Mouse (Mus musculus): ENCODE measurements around the gene Anxa2.

Anxa2 gene

DNA sequence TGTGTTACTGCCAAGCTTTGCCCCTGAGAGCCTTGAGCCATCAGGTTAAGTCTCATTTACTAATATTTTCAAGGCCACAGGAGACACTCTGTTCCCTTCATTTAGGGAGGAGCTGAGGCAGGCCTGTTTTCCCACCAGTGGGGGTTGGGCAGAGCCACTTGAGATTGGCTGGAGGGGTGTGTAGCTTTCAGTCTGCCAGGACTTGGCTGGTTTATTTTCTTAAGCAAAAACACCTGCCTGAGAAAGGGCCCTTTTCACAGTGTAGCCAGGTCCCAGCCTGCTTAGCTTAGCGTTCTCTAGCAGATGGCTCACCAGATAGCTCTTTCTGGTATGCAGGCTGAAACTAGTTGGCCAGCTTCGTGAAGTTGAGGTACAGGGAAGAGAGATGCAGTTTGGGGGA, 5.6 kb downstream of the Anxa2 start:
- DNase-seq (ENCODE audit: extremely low spot score, low read depth, low spot score): peak; percentile 53

DNA sequence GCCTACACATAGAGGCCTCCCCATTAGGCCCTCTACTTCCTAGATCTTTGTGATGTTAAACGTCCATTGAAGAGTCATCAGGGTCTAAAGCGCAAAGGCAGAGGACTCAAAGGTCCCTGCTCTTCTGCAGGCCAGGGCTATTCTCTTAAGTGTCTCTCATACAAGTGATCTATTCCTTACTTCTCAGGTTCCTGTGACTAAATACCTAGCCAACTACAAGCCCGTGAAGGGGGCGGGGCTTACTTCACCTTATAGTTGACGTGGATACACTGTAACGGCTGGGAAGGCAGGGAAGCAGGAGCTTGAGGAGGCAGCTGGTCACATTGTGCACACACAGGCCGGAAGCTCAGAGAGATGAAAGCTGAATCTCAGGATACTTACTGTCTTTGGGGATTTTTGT, 6.5 kb downstream of the Anxa2 start:
- no peak for DNase-seq (ENCODE audit: extremely low spot score, low read depth, low spot score)

DNA sequence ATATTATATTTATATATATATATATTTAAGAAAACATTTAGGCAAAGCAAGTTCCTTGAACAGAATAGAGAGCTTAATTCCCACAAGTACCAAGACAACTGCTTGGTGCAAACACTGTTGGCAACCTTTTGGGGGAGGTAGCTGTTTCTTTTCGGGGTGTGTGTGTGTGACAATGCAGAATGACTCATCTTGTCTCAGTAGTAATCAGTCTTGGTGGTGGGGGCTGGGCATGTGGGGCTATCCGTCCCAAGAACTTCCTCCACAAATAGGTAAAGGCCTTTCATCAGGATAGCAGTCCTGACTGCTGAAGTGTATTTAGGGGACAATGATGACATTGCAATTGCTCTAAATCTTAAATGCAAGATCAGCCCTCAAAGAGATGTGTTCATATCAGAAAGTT, 9.6 kb downstream of the Anxa2 start:
- no peak for DNase-seq (ENCODE audit: extremely low spot score, low read depth, low spot score)

DNA sequence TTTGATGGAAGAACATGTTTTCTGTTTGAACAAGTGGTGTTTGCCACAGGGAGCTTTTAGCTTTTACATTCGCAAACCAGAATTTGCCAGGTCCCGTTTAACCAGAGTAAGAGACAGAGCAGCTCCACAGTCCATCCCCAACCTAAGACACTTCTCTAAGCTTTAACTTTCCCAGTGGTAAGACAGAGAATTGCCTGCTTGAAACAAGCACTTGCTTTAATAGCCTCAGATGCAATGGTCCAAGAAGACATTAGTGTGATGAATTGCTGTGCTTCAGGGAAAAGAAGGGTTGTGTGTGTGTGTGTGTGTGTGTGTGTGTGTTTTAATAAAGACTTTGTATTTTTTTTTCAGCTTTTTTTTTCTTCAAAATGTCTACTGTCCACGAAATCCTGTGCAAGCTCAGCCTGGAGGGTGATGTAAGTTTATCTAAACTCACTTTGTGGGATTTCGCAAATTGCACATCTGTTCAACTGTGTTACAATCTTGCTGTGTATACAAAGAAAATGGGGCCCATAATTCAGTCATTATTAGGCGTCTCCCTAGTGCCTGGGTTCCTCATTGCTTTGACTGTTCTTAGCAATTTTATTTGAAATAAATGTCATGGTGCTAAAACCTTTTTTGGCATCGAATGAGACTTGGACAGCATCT, 10.8 kb downstream of the Anxa2 start:
- no peak for DNase-seq (ENCODE audit: extremely low spot score, low read depth, low spot score)

DNA sequence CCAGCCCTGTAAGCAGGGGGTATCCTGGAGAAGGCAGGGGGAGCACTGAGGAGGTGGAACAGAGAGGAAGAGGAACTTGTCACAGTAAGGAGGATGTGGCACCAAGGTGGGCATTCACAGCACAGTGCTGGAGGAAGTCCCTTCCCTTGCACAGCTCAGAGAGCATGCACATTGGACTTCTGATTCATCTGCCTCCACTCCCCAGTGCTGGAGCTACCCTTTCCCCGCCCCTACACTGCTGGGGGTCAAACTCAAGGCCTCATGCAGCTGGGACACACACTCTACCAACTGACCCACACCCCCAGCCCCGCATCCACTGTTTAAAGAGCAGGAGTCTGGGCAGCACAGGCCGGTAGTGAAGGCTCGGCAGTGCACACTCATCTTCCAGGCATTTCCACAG, 12.7 kb downstream of the Anxa2 start:
- DNase-seq (ENCODE audit: extremely low spot score, low read depth, low spot score): no peak

DNA sequence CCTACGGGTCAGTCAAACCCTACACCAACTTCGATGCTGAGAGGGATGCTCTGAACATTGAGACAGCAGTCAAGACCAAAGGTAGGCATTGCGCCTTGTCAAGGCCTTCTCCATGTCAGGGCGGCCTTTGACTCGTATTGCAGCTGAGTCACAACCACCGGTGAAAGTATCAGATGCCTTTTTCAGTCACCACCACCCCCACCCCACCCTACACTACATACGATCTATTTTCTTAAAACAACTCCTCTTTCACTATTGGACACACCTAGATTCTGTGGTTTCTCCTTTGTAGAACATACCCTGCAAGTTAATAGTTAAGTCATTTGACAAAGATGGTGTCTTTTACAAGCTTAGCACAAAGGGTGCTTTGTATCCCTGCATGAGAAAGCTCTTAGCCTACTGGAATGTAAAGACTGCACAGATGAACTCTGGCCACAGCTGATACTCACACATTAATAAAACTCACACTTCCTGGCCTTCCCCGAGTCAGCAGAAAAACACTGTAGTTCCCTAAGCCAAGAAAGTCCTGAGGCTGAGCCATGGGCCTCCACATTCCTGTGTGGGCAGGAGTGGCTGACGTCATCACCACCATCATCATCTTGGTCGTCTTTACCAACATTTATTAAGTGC, 14.0 kb downstream of the Anxa2 start:
- no peak for DNase-seq (ENCODE audit: extremely low spot score, low read depth, low spot score)

DNA sequence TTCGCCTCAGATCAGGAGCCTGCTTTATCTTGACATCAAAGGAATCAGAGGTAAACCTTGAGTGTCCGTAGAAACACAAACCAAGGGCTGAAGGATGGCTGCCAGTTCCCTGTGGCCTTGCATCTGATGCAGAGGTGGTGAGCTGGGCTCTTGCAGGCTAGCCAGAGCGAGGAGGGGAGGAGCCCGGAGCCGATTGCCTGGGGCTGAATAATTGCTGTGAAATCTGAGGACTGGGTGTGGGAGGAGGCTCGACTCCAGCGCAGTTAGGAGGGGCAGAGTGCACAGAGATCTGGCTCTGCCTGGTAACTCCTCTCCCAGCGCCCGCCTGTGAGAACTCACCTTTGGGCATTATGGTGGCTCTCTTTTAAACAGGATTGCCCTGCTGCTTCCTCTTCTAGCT, 15.6 kb downstream of the Anxa2 start:
- DNase-seq (ENCODE audit: extremely low spot score, low read depth, low spot score): no peak

DNA sequence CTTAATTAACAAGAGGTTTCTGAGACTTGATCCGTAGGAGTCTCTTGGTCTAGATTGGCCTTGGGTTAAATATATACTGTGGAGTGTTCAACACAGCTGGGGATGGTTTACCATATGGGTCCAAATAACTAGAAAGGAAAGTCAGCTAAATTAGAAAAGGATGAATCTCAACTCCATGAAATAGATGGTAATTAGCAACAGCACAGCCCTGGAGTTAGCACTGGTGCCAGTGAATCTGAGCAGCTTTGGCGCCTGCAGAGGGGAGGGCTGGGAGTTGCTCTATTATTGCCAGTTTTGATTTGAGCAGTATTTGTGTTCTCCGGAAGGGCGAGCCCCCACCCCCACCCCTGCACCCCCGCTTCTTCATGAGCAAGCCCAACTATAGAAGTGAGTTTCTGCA, 16.9 kb downstream of the Anxa2 start:
- no peak for DNase-seq (ENCODE audit: extremely low spot score, low read depth, low spot score)

DNA sequence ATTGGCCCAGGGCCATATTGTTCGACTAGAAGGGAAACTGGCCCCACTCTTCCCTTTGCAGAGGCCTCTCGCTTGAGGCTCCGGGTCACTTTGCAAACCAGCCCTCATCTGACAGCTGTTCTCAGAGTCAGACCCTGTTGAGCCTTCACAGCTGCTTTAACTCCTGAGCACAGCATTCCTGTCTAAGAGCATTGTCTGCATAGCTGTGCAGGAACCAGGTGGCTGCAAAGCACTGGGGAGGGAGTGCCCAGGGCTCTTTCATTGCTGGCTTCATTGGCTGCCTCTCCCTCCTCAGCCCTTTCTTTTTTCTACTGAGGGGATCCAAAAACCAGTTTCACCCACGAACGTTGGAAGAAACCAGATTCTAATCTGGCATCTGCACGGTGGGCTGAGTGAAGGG, 17.5 kb downstream of the Anxa2 start:
- DNase-seq (ENCODE audit: extremely low spot score, low read depth, low spot score): no peak

DNA sequence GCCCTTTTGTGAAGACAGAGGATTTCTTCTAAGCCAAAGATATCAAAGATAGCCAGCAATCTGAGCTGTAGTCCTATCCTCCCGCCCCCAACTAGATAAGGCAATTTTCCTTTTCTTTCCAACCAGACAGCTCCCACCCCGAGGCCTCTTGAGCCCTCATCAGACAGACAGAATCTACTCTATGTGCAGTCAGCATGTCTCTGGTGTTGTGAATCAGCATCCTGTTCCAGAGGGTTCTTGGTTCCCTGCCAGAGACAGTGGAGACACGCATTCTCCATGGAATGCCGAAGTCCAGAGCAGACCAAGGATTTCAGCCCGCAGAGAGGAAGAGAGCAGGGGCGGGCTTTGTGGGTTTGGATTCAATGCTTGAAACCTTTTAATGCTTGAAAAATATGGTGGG, 19.3 kb downstream of the Anxa2 start:
- no peak for DNase-seq (ENCODE audit: extremely low spot score, low read depth, low spot score)

DNA sequence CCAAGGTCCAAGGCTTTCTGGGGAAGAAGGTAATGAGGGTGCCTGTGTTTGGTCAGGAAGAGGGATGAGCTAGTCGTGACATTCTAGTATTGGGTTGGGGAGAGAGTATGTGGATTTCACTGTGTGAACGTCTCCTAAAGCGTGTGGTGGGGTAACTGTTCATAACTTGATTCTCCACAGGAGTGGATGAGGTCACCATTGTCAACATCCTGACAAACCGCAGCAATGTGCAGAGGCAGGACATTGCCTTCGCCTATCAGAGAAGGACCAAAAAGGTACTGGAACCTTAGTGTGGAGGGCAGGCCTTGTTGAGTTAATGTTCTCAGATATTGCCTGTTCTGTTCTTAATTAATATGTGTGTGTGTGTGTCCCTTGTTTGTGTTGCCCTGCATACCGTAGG, 22.5 kb downstream of the Anxa2 start:
- no peak for DNase-seq (ENCODE audit: extremely low spot score, low read depth, low spot score)

DNA sequence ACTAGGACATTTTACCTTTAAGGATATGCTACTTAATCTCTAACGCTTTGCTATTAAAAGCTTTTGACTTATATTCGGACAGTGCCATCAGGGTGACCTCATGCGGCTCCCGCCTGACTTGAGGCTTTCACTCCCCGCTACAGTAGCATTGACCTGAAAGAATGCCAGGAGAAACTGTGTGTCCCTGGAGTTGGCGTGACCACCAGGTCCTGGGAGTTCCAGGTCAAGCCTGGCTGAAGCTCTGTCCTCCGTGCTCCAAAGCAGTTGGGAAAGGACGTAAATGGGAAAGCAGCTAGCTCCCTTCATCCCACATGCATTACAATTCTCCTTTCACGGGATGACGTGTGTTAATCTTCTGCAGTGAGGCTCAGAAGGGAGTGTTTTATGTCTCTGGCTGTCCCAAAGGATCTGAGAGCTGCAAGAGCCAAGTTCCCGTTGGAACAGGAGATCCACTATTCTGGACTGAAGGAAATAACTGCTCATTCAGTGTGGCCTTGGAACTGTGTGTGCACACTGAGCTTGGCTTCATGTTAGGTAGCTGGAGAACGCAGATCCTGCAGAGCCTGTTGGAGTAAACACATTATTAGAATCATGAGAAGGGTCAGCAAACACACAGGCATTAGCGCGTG, 23.9 kb downstream of the Anxa2 start:
- no peak for DNase-seq (ENCODE audit: extremely low spot score, low read depth, low spot score)

DNA sequence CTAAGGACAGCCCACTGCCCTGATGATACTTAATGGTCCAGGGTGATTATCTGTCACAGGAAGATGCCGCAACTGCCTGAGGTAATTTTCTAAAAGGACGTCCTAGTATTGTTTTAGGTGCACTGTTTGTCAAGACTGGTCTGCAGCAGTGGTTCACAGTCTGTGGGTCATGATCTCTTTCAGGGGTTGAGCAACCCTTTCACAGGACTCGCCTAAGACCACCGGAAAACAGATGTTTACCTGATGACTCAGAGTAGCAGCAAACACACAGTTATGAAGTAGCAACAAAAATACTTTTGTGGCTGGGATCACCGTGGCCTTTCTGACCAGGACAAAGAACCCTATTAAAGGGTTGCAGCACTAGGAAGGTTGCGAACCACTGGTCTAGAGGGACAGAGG, 24.4 kb downstream of the Anxa2 start:
- DNase-seq (ENCODE audit: extremely low spot score, low read depth, low spot score): no peak

DNA sequence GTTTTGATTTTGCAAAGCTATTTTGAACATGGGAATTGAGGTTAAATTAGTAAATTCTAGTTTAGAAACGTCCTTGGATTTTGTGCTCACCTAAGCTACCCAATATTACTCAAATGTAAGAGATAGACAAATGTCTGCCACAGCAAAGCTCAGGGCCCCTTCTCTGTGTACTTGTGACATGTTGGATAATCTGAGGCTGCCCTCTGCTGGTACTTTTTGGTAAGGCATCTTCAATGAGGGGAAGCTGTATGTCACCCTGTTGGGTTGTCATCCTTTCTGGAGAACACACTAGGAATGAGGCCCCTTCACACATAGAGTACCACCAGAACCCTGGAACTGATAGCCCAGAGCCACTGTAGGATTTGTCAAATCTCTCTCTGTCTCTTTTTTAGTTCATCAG, 26.9 kb downstream of the Anxa2 start:
- DNase-seq (ENCODE audit: extremely low spot score, low read depth, low spot score): peak; percentile 79

DNA sequence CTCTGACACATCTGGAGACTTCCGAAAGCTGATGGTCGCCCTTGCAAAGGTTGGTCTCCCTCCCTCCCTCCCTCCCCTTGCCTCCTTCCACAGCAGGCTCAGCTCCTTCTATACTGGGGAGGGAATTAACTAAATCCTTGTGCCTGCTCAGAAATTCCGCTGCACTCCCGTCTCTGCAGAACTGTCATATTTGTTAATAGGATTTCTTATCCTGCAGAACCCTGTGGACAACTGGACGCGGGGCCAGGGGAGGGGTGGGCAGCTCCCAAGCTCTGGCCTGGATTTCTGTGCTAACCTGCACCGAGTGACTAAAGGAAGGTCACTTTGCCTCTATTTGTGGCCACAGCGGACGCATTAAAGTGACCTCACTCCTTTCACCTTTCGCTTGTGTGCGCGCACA, 30.4 kb downstream of the Anxa2 start:
- no peak for DNase-seq (ENCODE audit: extremely low spot score, low read depth, low spot score)

DNA sequence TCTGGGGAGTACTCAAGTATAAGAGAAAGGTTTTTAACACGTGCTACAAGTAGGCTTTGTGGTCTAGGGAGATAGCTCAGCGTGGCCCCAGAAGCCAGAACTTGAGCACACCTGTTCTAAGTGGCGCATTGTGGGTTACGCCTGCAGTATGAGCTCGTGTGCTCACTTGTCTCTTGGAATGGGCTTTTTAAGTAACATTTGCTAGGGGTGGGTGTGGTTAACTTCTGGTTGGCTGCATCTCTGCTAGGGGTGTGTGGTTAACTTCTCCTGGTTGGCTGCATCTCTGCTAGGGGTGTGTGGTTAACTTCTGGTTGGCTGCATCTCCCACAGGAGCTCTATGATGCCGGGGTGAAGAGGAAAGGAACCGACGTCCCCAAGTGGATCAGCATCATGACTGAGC, 32.7 kb downstream of the Anxa2 start:
- DNase-seq (ENCODE audit: extremely low spot score, low read depth, low spot score): no peak

DNA sequence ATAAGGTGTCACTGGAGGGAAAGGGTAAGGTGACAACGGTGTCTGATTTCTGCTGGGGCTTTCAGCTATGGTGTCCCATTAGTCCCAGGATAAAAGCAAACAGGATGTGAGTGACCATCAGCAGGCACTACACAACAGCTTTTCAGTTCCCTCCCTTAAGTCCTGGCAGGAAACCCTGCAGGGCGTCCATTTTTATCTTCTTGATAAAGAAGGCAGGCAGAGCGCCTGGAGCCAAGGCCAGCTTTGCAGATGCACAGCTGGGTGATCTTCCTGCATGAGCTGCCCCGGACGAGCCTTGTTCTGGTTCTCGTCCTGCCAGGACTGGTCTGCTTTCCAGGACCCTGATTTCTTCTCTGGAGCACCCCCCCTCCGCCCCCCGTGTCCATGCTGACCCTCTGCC, 35.1 kb downstream of the Anxa2 start:
- no peak for DNase-seq (ENCODE audit: extremely low spot score, low read depth, low spot score)

DNA sequence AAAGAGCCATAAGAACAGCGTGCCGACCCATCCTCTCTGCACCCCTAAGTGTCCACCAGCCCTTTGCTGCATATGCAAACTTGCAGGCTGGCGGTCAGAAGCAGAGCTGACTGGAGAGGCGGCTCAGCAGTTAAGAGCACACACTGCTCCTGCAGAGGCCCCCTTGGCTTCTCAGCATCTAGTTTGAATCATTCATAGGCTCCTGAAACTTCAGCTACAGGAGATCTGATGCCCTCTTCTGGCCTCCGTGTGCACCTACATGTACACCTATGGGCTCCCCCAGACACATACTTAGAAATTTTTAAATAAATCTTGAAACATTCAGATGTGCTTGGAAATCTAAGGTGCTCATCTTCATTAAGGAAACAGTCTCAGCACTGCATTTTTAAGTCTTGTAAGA, 35.6 kb downstream of the Anxa2 start:
- no peak for DNase-seq (ENCODE audit: extremely low spot score, low read depth, low spot score)

DNA sequence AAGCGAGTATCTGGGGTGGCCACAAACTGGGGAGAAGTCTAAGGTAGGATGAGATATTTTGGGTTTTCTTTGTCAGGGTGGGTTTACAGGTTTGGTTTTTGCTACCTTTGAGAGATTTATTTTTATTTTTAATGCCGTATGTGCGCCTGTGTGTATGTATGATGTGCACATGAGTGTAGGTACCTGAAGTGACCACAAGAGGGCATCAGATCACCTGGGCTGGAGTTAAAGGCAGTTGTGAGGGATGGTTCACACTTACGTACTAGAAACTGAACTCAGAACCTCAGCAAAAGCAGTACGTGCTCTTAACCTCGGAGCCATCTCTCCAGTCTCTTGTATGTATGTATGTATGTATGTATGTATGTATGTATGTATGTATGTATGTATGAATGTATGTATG, 39.4 kb downstream of the Anxa2 start:
- no peak for DNase-seq (ENCODE audit: extremely low spot score, low read depth, low spot score)

DNA sequence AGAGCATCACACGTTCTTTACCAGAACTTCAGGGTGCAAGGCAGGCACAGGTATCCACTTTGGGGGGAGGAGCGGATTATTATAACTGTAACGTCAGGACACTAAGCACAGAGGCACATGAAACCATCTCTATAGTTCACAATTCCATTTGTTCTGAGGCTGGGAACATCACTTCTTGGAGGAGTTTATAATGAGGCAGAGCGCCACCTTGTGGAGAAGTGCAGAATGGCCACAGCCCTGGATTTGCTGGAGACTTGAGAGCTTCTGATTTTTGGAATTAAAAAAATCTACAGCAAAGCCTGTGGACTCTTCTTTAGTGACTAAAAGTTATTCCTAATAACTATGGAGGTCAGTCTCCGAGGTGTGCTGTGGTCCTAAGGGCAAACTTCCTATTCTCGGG, 49.1 kb downstream of the Anxa2 start:
- DNase-seq (ENCODE audit: extremely low spot score, low read depth, low spot score): peak; percentile 52

DNA sequence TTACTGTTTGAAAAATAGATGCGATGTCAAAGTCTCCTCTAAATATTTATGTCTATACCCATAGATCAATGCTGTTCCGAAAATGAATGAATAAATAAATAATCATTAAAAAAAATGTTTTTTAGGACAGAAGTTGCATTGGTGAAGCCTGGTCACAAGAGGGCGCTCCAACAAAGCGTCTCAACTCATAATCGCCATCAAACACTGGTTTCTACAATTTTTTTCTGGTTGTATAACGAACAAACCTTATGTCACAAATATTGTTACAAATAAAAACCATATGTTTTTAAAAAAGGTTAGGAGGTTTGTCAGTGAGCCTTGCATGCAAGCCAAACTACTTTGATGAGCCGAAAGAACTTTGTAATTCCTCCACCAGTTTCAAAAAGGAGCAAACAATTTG, 52.2 kb downstream of the Anxa2 start:
- no peak for DNase-seq (ENCODE audit: extremely low spot score, low read depth, low spot score)

DNA sequence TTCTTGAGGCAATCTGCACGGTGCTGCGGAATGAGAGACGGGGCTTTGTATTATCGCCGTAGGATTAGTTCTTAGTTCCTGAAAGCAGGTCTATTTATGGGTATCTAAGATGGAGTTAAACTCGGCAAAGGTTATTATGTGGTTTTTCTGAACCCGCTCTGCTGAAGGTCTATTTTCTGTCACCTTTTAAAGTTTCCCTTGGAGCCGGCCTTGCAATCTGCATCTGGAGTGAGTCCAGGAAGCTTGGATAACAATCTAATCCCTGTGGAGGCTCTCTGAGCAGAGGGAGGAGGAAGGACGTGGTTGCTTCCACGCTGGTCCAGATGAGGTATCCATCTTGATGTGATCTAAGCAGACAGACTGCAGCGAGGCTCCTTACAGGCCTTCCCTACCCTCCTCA, 53.8 kb downstream of the Anxa2 start:
- DNase-seq (ENCODE audit: extremely low spot score, low read depth, low spot score): no peak

DNA sequence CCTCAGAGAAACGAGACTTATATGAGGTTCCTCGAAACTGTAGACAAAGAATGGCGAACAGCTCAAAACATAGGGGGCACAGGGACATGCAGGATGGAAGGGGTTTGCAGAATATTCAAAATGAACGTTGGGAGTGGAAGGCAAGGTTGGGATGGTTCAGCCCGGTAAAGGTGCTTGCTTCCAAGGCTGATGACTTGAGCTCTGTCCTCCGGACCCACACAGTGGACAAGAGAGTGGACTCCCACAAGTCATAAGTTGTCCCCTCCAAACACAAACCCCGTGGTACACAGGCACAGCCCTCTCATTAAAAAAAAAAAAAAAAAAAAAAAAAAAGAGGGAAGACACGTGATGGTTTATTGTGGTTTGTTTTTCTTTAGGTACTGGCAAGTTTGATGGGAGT, 54.6 kb downstream of the Anxa2 start:
- no peak for DNase-seq (ENCODE audit: extremely low spot score, low read depth, low spot score)
